Mouse (Mus musculus) midbrain, embryonic 14.5 days (tissue): ENCODE data around the gene Nol4l. TPM values are rescaled to one million over a fixed set of nuclear protein-coding genes. Genes with fewer than 3 reads are reported as not detected.
A peak's percentile ranks its signal among the peaks of the same experiment; 100 is the strongest.

Experiments
- ATAC-seq: fragments of 200-750 bp; cut with Nextera tagmentation; 2 replicates; pipeline ENCODE4 v1.8.0; 2017; ENCODE audit warnings: moderate number of reproducible peaks, moderate library complexity; ENCODE audit not compliant: low FRiP score, low TSS enrichment
- DNase-seq: peaks from one replicate; pipeline ENCODE4 v3.0.0-alpha.2; 2015
- H3K27ac ChIP-seq: fragments of 300-500 bp; sonication (generic); replicated peaks from 2 replicates; pipeline ENCODE4 v1.5.1; 2014; ENCODE audit warnings: mild to moderate bottlenecking, low read depth, low read length, moderate library complexity
- H3K27me3 ChIP-seq: fragments of 300-500 bp; sonication (generic); 2 replicates; pipeline ENCODE4 v1.6.1; 2014; ENCODE audit warnings: low read length, control low read depth, mixed read lengths; ENCODE audit not compliant: control insufficient read depth, insufficient read depth
- H3K36me3 ChIP-seq: fragments of 300-500 bp; sonication (generic); 2 replicates; pipeline ENCODE4 v1.6.1; 2014; ENCODE audit warnings: low read length, control low read depth; ENCODE audit not compliant: control insufficient read depth, insufficient read depth
- H3K4me1 ChIP-seq: fragments of 300-500 bp; sonication (generic); 2 replicates; pipeline ENCODE4 v1.6.1; 2014; ENCODE audit warnings: mild to moderate bottlenecking, antibody characterized with exemption, low read length, control low read depth; ENCODE audit not compliant: control insufficient read depth, insufficient read depth
- H3K4me2 ChIP-seq: fragments of 300-500 bp; sonication (generic); 2 replicates; pipeline ENCODE4 v1.6.1; 2014; ENCODE audit warnings: mild to moderate bottlenecking, low read length, moderate library complexity
- H3K4me3 ChIP-seq: fragments of 300-500 bp; sonication (generic); replicated peaks from 2 replicates; pipeline ENCODE4 v1.5.1; 2014; ENCODE audit warnings: low read depth, low read length
- H3K9ac ChIP-seq: fragments of 300-500 bp; sonication (generic); replicated peaks from 2 replicates; pipeline ENCODE4 v1.6.1; 2014; ENCODE audit warnings: mild to moderate bottlenecking, low read length, moderate library complexity
- H3K9me3 ChIP-seq: fragments of 300-500 bp; sonication (generic); 2 replicates; pipeline ENCODE4 v1.6.1; 2016; ENCODE audit warnings: low read length, control low read depth, mixed read lengths; ENCODE audit not compliant: control insufficient read depth
- WGBS: fragments of 180-500 bp; shearing (Covaris S2); extraction: QIAGEN DNeasy Blood & Tissue Kit; methylation state at CpG from one replicate; pipeline ENCODE4 v1.1.7; 2014; 5-methylcytosine and 5-hydroxymethylcytosine counted together
- polyA plus RNA-seq: library from polyadenylated mRNA; unstranded; fragments of >200 nt; fragmentation: Nextera tagmentation; extraction: Ambion mirVana; gene quantifications from 2 replicates; pipeline ENCODE4 v1.2.1, GENCODE M21; 2014

The Nol4l gene
- polyA plus RNA-seq, 1 experiment from 2014 or later: 51.7 TPM

- DNase-seq (no peak), ATAC-seq (no peak)
- Histone ChIP-seq H3K4me2 (no peak overlapping the region), H3K36me3 (no peaks in the 10 kb centered on the region), H3K27ac (peak overlapping the region; percentile 81; the same call in 1 of the 2 replicates), H3K4me1 (peaks cover 31% of the 10 kb centered on the region), H3K9me3 (no peaks in the 10 kb centered on the region), H3K4me3 (no peak overlapping the region), H3K9ac (no peak overlapping the region), H3K27me3 (no peaks in the 10 kb centered on the region)
- 81% methylated on average over 8 of the region's 8 CpGs for WGBS
These were observed 19.6 kb downstream of the Nol4l start for GRCm38 (mm10) chr2:153510136-153510535.

- H3K4me1 ChIP-seq: peaks cover 31% of the 10 kb centered on the region
- peak overlapping the region; percentile 26 for H3K4me2 ChIP-seq
- H3K4me3 ChIP-seq: no peak overlapping the region
- no peaks in the 10 kb centered on the region for H3K36me3 ChIP-seq
- no peaks in the 10 kb centered on the region for H3K27me3 ChIP-seq
- 5% methylated on average over 18 of the region's 18 CpGs for WGBS
- H3K27ac ChIP-seq: peak overlapping the region; percentile 81
- ATAC-seq (peak; percentile 44; the same call in 1 of the 2 replicates), DNase-seq (peak; percentile 79)
- H3K9me3 ChIP-seq: no peaks in the 10 kb centered on the region
- peak overlapping the region; percentile 32 for H3K9ac ChIP-seq
These were observed 20.4 kb downstream of the Nol4l start for GRCm38 (mm10) chr2:153509211-153510029.

- Histone ChIP-seq H3K4me2 (no peak overlapping the region), H3K9ac (no peak overlapping the region), H3K9me3 (no peaks in the 10 kb centered on the region), H3K27ac (peak overlapping the region; percentile 81; the same call in 1 of the 2 replicates), H3K27me3 (no peaks in the 10 kb centered on the region), H3K36me3 (no peaks in the 10 kb centered on the region), H3K4me1 (peaks cover 31% of the 10 kb centered on the region), H3K4me3 (no peak overlapping the region)
- DNase-seq: no peak
- 48% methylated on average over 3 of the region's 3 CpGs for WGBS
- no peak for ATAC-seq
These were observed 21.4 kb downstream of the Nol4l start for GRCm38 (mm10) chr2:153508405-153508804.

GRCm38 (mm10) chr2:153507969-153508368 lies 21.8 kb downstream of the Nol4l start:
- no peak overlapping the region for H3K27ac ChIP-seq
- 95% methylated on average over 2 of the region's 2 CpGs for WGBS

GRCm38 (mm10) chr2:153506385-153506784 lies 23.4 kb downstream of the Nol4l start:
- H3K4me2 ChIP-seq: no peak overlapping the region
- no peak for ATAC-seq
- no peak overlapping the region for H3K9ac ChIP-seq
- H3K36me3 ChIP-seq: no peaks in the 10 kb centered on the region
- H3K4me1 ChIP-seq: peaks cover 20% of the 10 kb centered on the region
- no peak for DNase-seq
- WGBS: 90% methylated on average over 5 of the region's 5 CpGs
- no peaks in the 10 kb centered on the region for H3K27me3 ChIP-seq
- H3K9me3 ChIP-seq: no peaks in the 10 kb centered on the region
- H3K27ac ChIP-seq: no peak overlapping the region
- H3K4me3 ChIP-seq: no peak overlapping the region

More at GRCm38 (mm10) chr2:153507969-153508368, 21.8 kb downstream of the Nol4l start:
- ATAC-seq: no peak
- Histone ChIP-seq H3K9me3 (no peaks in the 10 kb centered on the region), H3K9ac (no peak overlapping the region), H3K4me1 (peaks cover 31% of the 10 kb centered on the region), H3K36me3 (no peaks in the 10 kb centered on the region), H3K4me3 (no peak overlapping the region), H3K4me2 (no peak overlapping the region), H3K27me3 (no peaks in the 10 kb centered on the region)
- DNase-seq: no peak

- no peak overlapping the region for H3K4me2 ChIP-seq
- no peak overlapping the region for H3K27ac ChIP-seq
- no peak overlapping the region for H3K4me3 ChIP-seq
- peaks cover 33% of the 10 kb centered on the region for H3K4me1 ChIP-seq
- H3K27me3 ChIP-seq: no peaks in the 10 kb centered on the region
- DNase-seq (peak; percentile 29), ATAC-seq (no peak)
- 70% methylated on average over 4 of the region's 4 CpGs for WGBS
- no peaks in the 10 kb centered on the region for H3K9me3 ChIP-seq
- no peaks in the 10 kb centered on the region for H3K36me3 ChIP-seq
- H3K9ac ChIP-seq: no peak overlapping the region
These were observed 30.6 kb downstream of the Nol4l start for GRCm38 (mm10) chr2:153499154-153499553.

GRCm38 (mm10) chr2:153496898-153497297 lies 32.9 kb downstream of the Nol4l start:
- Histone ChIP-seq H3K9me3 (no peaks in the 10 kb centered on the region), H3K27ac (peak overlapping the region; percentile 76), H3K27me3 (no peaks in the 10 kb centered on the region), H3K4me1 (peaks cover 48% of the 10 kb centered on the region), H3K9ac (peak overlapping the region; percentile 35; the same call in 1 of the 2 replicates), H3K4me3 (no peak overlapping the region), H3K4me2 (no peak overlapping the region), H3K36me3 (no peaks in the 10 kb centered on the region)
- peak; percentile 73 for DNase-seq
- ATAC-seq: peak; percentile 1; the same call in 1 of the 2 replicates
- WGBS: 6% methylated on average over 13 of the region's 13 CpGs

GRCm38 (mm10) chr2:153496301-153496700 lies 33.5 kb downstream of the Nol4l start:
- Histone ChIP-seq H3K27ac (peak overlapping the region; percentile 76), H3K4me1 (peaks cover 54% of the 10 kb centered on the region), H3K9me3 (no peaks in the 10 kb centered on the region), H3K27me3 (no peaks in the 10 kb centered on the region), H3K9ac (no peak overlapping the region), H3K36me3 (no peaks in the 10 kb centered on the region), H3K4me2 (no peak overlapping the region), H3K4me3 (no peak overlapping the region)
- no peak for DNase-seq
- WGBS: 79% methylated on average over 6 of the region's 6 CpGs
- no peak for ATAC-seq

- DNase-seq (no peak), ATAC-seq (no peak)
- H3K4me3 ChIP-seq: no peak overlapping the region
- H3K27ac ChIP-seq: no peak overlapping the region
- peaks cover 59% of the 10 kb centered on the region for H3K4me1 ChIP-seq
- H3K9ac ChIP-seq: no peak overlapping the region
- H3K27me3 ChIP-seq: no peaks in the 10 kb centered on the region
- H3K9me3 ChIP-seq: no peaks in the 10 kb centered on the region
- no peak overlapping the region for H3K4me2 ChIP-seq
- no peaks in the 10 kb centered on the region for H3K36me3 ChIP-seq
- WGBS: 86% methylated on average over 4 of the region's 4 CpGs
These were observed 34.0 kb downstream of the Nol4l start for GRCm38 (mm10) chr2:153495818-153496217.
